Mouse (Mus musculus): ENCODE measurements at regions not wholly inside any gene's neighbourhood (a gene's known extent, or its start where the extent isn't known, plus 50 kb on each side); places are given as distances from the start of the nearest gene placed in this dataset.

GRCm38 (mm10) chr3:67709322-67709721 is 126.8 kb downstream of the Mfsd1 start:
- TF ChIP-seq ZNF384 (IDR thresholded peaks at IDR 0.05; ENCODE audit: low read depth, low read length) (no peak), HCFC1 (IDR thresholded peaks at IDR 0.05; ENCODE audit: borderline replicate concordance, insufficient read depth, low read length) (no peak), ZC3H11A (IDR thresholded peaks at IDR 0.05; ENCODE audit: borderline replicate concordance, low read depth, low read length) (no peak), MAFK (IDR thresholded peaks at IDR 0.05; ENCODE audit: insufficient read depth, low read depth, low read length) (no peak)
